Mouse (Mus musculus) embryonic facial prominence, embryonic 12.5 days (tissue): Measurements from ENCODE around the gene Afg3l1. TPM values are rescaled to one million over a fixed set of nuclear protein-coding genes. Genes with fewer than 3 reads are reported as not detected.
"Not testable (repeated sequence)": the region's sequence is repeated elsewhere in the genome, so short reads cannot be mapped to it uniquely, and the experiment has no call there.

Experiments
- ATAC-seq: fragments of 200-750 bp; cut with Nextera tagmentation; 2 replicates; pipeline ENCODE4 v1.8.0; 2017; ENCODE audit not compliant: insufficient number of reproducible peaks, insufficient read depth, low FRiP score, low TSS enrichment
- H3K27ac ChIP-seq: fragments of 300-500 bp; sonication (generic); 2 replicates; pipeline ENCODE4 v1.5.1; 2016; ENCODE audit warnings: mild to moderate bottlenecking
- H3K27me3 ChIP-seq: fragments of 300-500 bp; sonication (generic); 2 replicates; pipeline ENCODE4 v1.6.1; 2016; ENCODE audit warnings: mild to moderate bottlenecking, moderate library complexity
- H3K36me3 ChIP-seq: fragments of 300-500 bp; sonication (generic); 2 replicates; pipeline ENCODE4 v1.6.1; 2016; ENCODE audit warnings: mild to moderate bottlenecking
- H3K4me1 ChIP-seq: fragments of 300-500 bp; sonication (generic); 2 replicates; pipeline ENCODE4 v1.6.1; 2016
- H3K4me2 ChIP-seq: fragments of 300-500 bp; sonication (generic); replicated peaks from 2 replicates; pipeline ENCODE4 v1.6.1; 2016; ENCODE audit warnings: mild to moderate bottlenecking, moderate library complexity
- H3K4me3 ChIP-seq: fragments of 300-500 bp; sonication (generic); 2 replicates; pipeline ENCODE4 v1.5.1; 2016; ENCODE audit warnings: mild to moderate bottlenecking
- H3K9ac ChIP-seq: fragments of 300-500 bp; sonication (generic); 2 replicates; pipeline ENCODE4 v1.6.1; 2016; ENCODE audit warnings: mild to moderate bottlenecking, moderate library complexity
- H3K9me3 ChIP-seq: fragments of 300-500 bp; sonication (generic); 2 replicates; pipeline ENCODE4 v1.6.1; 2016; ENCODE audit warnings: mild to moderate bottlenecking, moderate library complexity
- WGBS: fragments of 180-500 bp; shearing (Covaris S2); methylation state at CpG from one replicate; pipeline ENCODE4 v1.1.7; 2016; 5-methylcytosine and 5-hydroxymethylcytosine counted together
- polyA plus RNA-seq: library from polyadenylated mRNA; unstranded; fragments of >200 nt; fragmentation: Nextera tagmentation; extraction: Ambion mirVana; gene quantifications from 2 replicates; pipeline ENCODE4 v1.2.1, GENCODE M21; 2016

Afg3l1 gene
- polyA plus RNA-seq, 1 experiment from 2014 or later = 66.6 TPM

GRCm38 (mm10) chr8:123443576-123443921 is 34.2 kb upstream of the Afg3l1 start:
- ATAC-seq = no peak
- H3K4me3 ChIP-seq = peak overlapping the region; percentile 66
- peak overlapping the region; percentile 78 for H3K9ac ChIP-seq
- no peaks in the 10 kb centered on the region for H3K27me3 ChIP-seq
- 15% methylated on average over 4 of the region's 4 CpGs for WGBS
- no peaks in the 10 kb centered on the region for H3K9me3 ChIP-seq
- H3K27ac ChIP-seq = peak overlapping the region; percentile 69; the same call in 1 of the 2 replicates
- peak overlapping the region; percentile 73 for H3K4me2 ChIP-seq
- 0 out of 2 replicates have a peak, but pooled peaks cover 16% of the 10 kb centered on the region for H3K36me3 ChIP-seq
- peaks cover 9% of the 10 kb centered on the region for H3K4me1 ChIP-seq

GRCm38 (mm10) chr8:123444131-123444530 is 33.6 kb upstream of the Afg3l1 start:
- no peak overlapping the region for H3K9ac ChIP-seq
- H3K4me2 ChIP-seq = peak overlapping the region; percentile 73
- 76% methylated on average over 6 of the region's 6 CpGs for WGBS
- no peak overlapping the region for H3K27ac ChIP-seq
- no peaks in the 10 kb centered on the region for H3K27me3 ChIP-seq
- H3K4me3 ChIP-seq = 0 out of 2 replicates have a peak overlapping the region, but pooled peaks have one; percentile 66
- no peak for ATAC-seq
- H3K36me3 ChIP-seq = peaks cover 20% of the 10 kb centered on the region; the same call in 1 of the 2 replicates
- H3K9me3 ChIP-seq = no peaks in the 10 kb centered on the region
- H3K4me1 ChIP-seq = peaks cover 9% of the 10 kb centered on the region

GRCm38 (mm10) chr8:123445981-123446380 is 31.7 kb upstream of the Afg3l1 start:
- Histone ChIP-seq H3K4me1 (peaks cover 9% of the 10 kb centered on the region), H3K36me3 (peaks cover 34% of the 10 kb centered on the region)

GRCm38 (mm10) chr8:123446799-123447198 is 30.9 kb upstream of the Afg3l1 start:
- peaks cover 34% of the 10 kb centered on the region for H3K36me3 ChIP-seq
- H3K4me3 ChIP-seq = no peak overlapping the region
- ATAC-seq = no peak
- peaks cover 9% of the 10 kb centered on the region for H3K4me1 ChIP-seq
- WGBS = 77% methylated on average over 6 of the region's 6 CpGs
- no peak overlapping the region for H3K4me2 ChIP-seq
- H3K9ac ChIP-seq = no peak overlapping the region
- no peak overlapping the region for H3K27ac ChIP-seq
- H3K27me3 ChIP-seq = no peaks in the 10 kb centered on the region
- no peaks in the 10 kb centered on the region for H3K9me3 ChIP-seq

More at GRCm38 (mm10) chr8:123445981-123446380, 31.7 kb upstream of the Afg3l1 start:
- no peaks in the 10 kb centered on the region for H3K27me3 ChIP-seq
- no peak for ATAC-seq
- no peak overlapping the region for H3K4me2 ChIP-seq
- no peaks in the 10 kb centered on the region for H3K9me3 ChIP-seq
- 84% methylated on average over 10 of the region's 10 CpGs for WGBS
- H3K9ac ChIP-seq = 0 out of 2 replicates have a peak overlapping the region, but pooled peaks have one; percentile 0
- H3K4me3 ChIP-seq = no peak overlapping the region
- H3K27ac ChIP-seq = no peak overlapping the region

GRCm38 (mm10) chr8:123450783-123451182 is 26.9 kb upstream of the Afg3l1 start:
- no peaks in the 10 kb centered on the region for H3K9me3 ChIP-seq
- peaks cover 64% of the 10 kb centered on the region for H3K36me3 ChIP-seq
- 89% methylated on average over 5 of the region's 5 CpGs for WGBS
- H3K27me3 ChIP-seq = no peaks in the 10 kb centered on the region
- no peak for ATAC-seq
- no peak overlapping the region for H3K27ac ChIP-seq
- H3K4me3 ChIP-seq = no peak overlapping the region
- no peak overlapping the region for H3K9ac ChIP-seq
- H3K4me2 ChIP-seq = no peak overlapping the region
- no peaks in the 10 kb centered on the region for H3K4me1 ChIP-seq

- H3K9ac ChIP-seq, H3K4me1 ChIP-seq, H3K9me3 ChIP-seq, H3K27ac ChIP-seq, ATAC-seq, H3K4me2 ChIP-seq, H3K27me3 ChIP-seq, H3K4me3 ChIP-seq: not testable (repeated sequence)
- H3K36me3 ChIP-seq = peaks cover 70% of the 10 kb centered on the region
- WGBS = 92% methylated on average over 12 of the region's 12 CpGs
Measured at GRCm38 (mm10) chr8:123451747-123452146, 26.0 kb upstream of the Afg3l1 start.

- no peak overlapping the region for H3K4me3 ChIP-seq
- no peak overlapping the region for H3K27ac ChIP-seq
- H3K9ac ChIP-seq = no peak overlapping the region
- WGBS = 87% methylated on average over 4 of the region's 4 CpGs
- ATAC-seq = no peak
- no peaks in the 10 kb centered on the region for H3K27me3 ChIP-seq
- H3K36me3 ChIP-seq = peaks cover 71% of the 10 kb centered on the region
- no peaks in the 10 kb centered on the region for H3K4me1 ChIP-seq
- no peaks in the 10 kb centered on the region for H3K9me3 ChIP-seq
- no peak overlapping the region for H3K4me2 ChIP-seq
Measured at GRCm38 (mm10) chr8:123452149-123452548, 25.6 kb upstream of the Afg3l1 start.

- ATAC-seq = no peak
- Histone ChIP-seq H3K36me3 (peaks cover 80% of the 10 kb centered on the region), H3K4me2 (no peak overlapping the region)
Measured at GRCm38 (mm10) chr8:123453291-123453690, 24.4 kb upstream of the Afg3l1 start.

GRCm38 (mm10) chr8:123453951-123454350 is 23.8 kb upstream of the Afg3l1 start:
- no peak overlapping the region for H3K4me3 ChIP-seq
- peaks cover 81% of the 10 kb centered on the region for H3K36me3 ChIP-seq
- H3K27ac ChIP-seq = no peak overlapping the region
- H3K9me3 ChIP-seq = no peaks in the 10 kb centered on the region
- ATAC-seq = no peak
- H3K4me2 ChIP-seq = no peak overlapping the region
- no peaks in the 10 kb centered on the region for H3K27me3 ChIP-seq
- no peaks in the 10 kb centered on the region for H3K4me1 ChIP-seq
- 87% methylated on average over 5 of the region's 5 CpGs for WGBS
- H3K9ac ChIP-seq = no peak overlapping the region

More at GRCm38 (mm10) chr8:123453291-123453690, 24.4 kb upstream of the Afg3l1 start:
- H3K27me3 ChIP-seq = no peaks in the 10 kb centered on the region
- 83% methylated on average over 7 of the region's 7 CpGs for WGBS
- no peaks in the 10 kb centered on the region for H3K4me1 ChIP-seq
- no peaks in the 10 kb centered on the region for H3K9me3 ChIP-seq
- H3K4me3 ChIP-seq = no peak overlapping the region
- no peak overlapping the region for H3K9ac ChIP-seq
- no peak overlapping the region for H3K27ac ChIP-seq

- H3K27ac ChIP-seq = no peak overlapping the region
- no peak overlapping the region for H3K9ac ChIP-seq
- 90% methylated on average over 6 of the region's 6 CpGs for WGBS
- no peak for ATAC-seq
- no peak overlapping the region for H3K4me3 ChIP-seq
- no peaks in the 10 kb centered on the region for H3K27me3 ChIP-seq
- H3K36me3 ChIP-seq = peaks cover 81% of the 10 kb centered on the region
- no peaks in the 10 kb centered on the region for H3K9me3 ChIP-seq
- no peaks in the 10 kb centered on the region for H3K4me1 ChIP-seq
- H3K4me2 ChIP-seq = no peak overlapping the region
Measured at GRCm38 (mm10) chr8:123454559-123454958, 23.1 kb upstream of the Afg3l1 start.

- Histone ChIP-seq H3K4me2 (no peak overlapping the region), H3K4me3 (no peak overlapping the region), H3K27ac (no peak overlapping the region), H3K36me3 (peaks cover 45% of the 10 kb centered on the region), H3K27me3 (no peaks in the 10 kb centered on the region), H3K9ac (no peak overlapping the region), H3K4me1 (no peaks in the 10 kb centered on the region), H3K9me3 (no peaks in the 10 kb centered on the region)
- ATAC-seq = no peak
- WGBS = 78% methylated on average over 4 of the region's 4 CpGs
Measured at GRCm38 (mm10) chr8:123463651-123464050, 14.1 kb upstream of the Afg3l1 start.

- H3K27me3 ChIP-seq = no peaks in the 10 kb centered on the region
- no peak for ATAC-seq
- 71% methylated on average over 3 of the region's 3 CpGs for WGBS
- H3K4me2 ChIP-seq = no peak overlapping the region
- no peaks in the 10 kb centered on the region for H3K4me1 ChIP-seq
- H3K9me3 ChIP-seq = no peaks in the 10 kb centered on the region
- no peak overlapping the region for H3K9ac ChIP-seq
- H3K27ac ChIP-seq = no peak overlapping the region
- H3K36me3 ChIP-seq = peaks cover 11% of the 10 kb centered on the region
- H3K4me3 ChIP-seq = no peak overlapping the region
Measured at GRCm38 (mm10) chr8:123467476-123467875, 10.2 kb upstream of the Afg3l1 start.

- not testable (repeated sequence) for H3K27ac ChIP-seq
Measured at GRCm38 (mm10) chr8:123472991-123473390, 4.7 kb upstream of the Afg3l1 start.

More at GRCm38 (mm10) chr8:123472991-123473390, 4.7 kb upstream of the Afg3l1 start:
- not testable (repeated sequence) for H3K9me3 ChIP-seq, H3K36me3 ChIP-seq, H3K4me2 ChIP-seq, H3K4me3 ChIP-seq, H3K4me1 ChIP-seq, H3K9ac ChIP-seq, H3K27me3 ChIP-seq, ATAC-seq
- 63% methylated on average over 6 of the region's 6 CpGs for WGBS
